12 mouse cellular contexts compared by ENCODE assay signal in genomic region chr3:145986317-145987001, GRCm38 (mm10). TPM values are rescaled to one million over a fixed set of nuclear protein-coding genes. Genes with fewer than 3 reads are reported as not detected.
DNase-seq lines count a peak whose midpoint lies in the region; ATAC-seq lines count a peak whose summit lies in the region.
"Had no signal": no experiment of that assay in that cellular context is flagged by ENCODE, and none has a peak within 500 bp of the region (broad histone marks: within the 10 kb centered on the region; RNA-seq: fewer than 3 reads in every experiment).

No protein-coding gene starts in this region.

- no peak overlapping the region for H3K4me3 ChIP-seq in hindbrain, embryonic 13.5 days
- H3K4me3 ChIP-seq in hindbrain, embryonic 10.5 days: no peak overlapping the region
- H3K4me3 ChIP-seq in midbrain, embryonic 15.5 days: no peak overlapping the region
- H3K4me3 ChIP-seq in midbrain, embryonic 16.5 days (ENCODE audit: low read depth, low read length): no peak overlapping the region
- 0 out of 2 replicates have a peak overlapping the region, but pooled peaks have one; percentile 70 for H3K4me3 ChIP-seq in forebrain, embryonic 15.5 days
- no peak overlapping the region; the same call in 1 of the 2 replicates for H3K4me3 ChIP-seq in stomach, embryonic 15.5 days (replicated peaks)

- H3K27me3 ChIP-seq in hindbrain, embryonic 13.5 days: peaks cover 31% of the 10 kb centered on the region
- peaks cover 42% of the 10 kb centered on the region for H3K27me3 ChIP-seq in hindbrain, embryonic 10.5 days (ENCODE audit: insufficient read depth, poor library complexity, severe bottlenecking)
- H3K27me3 ChIP-seq in midbrain, embryonic 15.5 days (replicated peaks): peaks cover 19% of the 10 kb centered on the region
- H3K27me3 ChIP-seq in midbrain, embryonic 16.5 days (ENCODE audit: control insufficient read depth, insufficient read depth, low read depth, low read length): peaks cover 16% of the 10 kb centered on the region
- 0 out of 2 replicates have a peak, but pooled peaks cover 6% of the 10 kb centered on the region for H3K27me3 ChIP-seq in forebrain, embryonic 15.5 days
- no peaks in the 10 kb centered on the region for H3K27me3 ChIP-seq in stomach, embryonic 15.5 days (replicated peaks)

- no peak overlapping the region for H3K27ac ChIP-seq in hindbrain, embryonic 13.5 days
- H3K27ac ChIP-seq in hindbrain, embryonic 10.5 days: no peak overlapping the region
- no peak overlapping the region for H3K27ac ChIP-seq in midbrain, embryonic 15.5 days
- H3K27ac ChIP-seq in midbrain, embryonic 16.5 days (ENCODE audit: low read length): no peak overlapping the region
- no peak overlapping the region for H3K27ac ChIP-seq in forebrain, embryonic 15.5 days (replicated peaks)
- no peak overlapping the region for H3K27ac ChIP-seq in stomach, embryonic 15.5 days

- H3K4me2 ChIP-seq in hindbrain, embryonic 13.5 days: 0 out of 2 replicates have a peak overlapping the region, but pooled peaks have one; percentile 83
- peak overlapping the region; percentile 84; the same call in 1 of the 2 replicates for H3K4me2 ChIP-seq in midbrain, embryonic 15.5 days
- H3K4me2 ChIP-seq in midbrain, embryonic 16.5 days (ENCODE audit: low read length): no peak overlapping the region
- no peak overlapping the region for H3K4me2 ChIP-seq in forebrain, embryonic 15.5 days (replicated peaks)
- peak overlapping the region; percentile 79; the same call in 1 of the 2 replicates for H3K4me2 ChIP-seq in stomach, embryonic 15.5 days

- no peaks in the 10 kb centered on the region for H3K9me3 ChIP-seq in hindbrain, embryonic 13.5 days
- no peaks in the 10 kb centered on the region for H3K9me3 ChIP-seq in hindbrain, embryonic 10.5 days
- no peaks in the 10 kb centered on the region for H3K9me3 ChIP-seq in midbrain, embryonic 15.5 days
- no peaks in the 10 kb centered on the region for H3K9me3 ChIP-seq in midbrain, embryonic 16.5 days (replicated peaks; ENCODE audit: control insufficient read depth, low read length, poor library complexity, severe bottlenecking)
- H3K9me3 ChIP-seq in forebrain, embryonic 15.5 days: no peaks in the 10 kb centered on the region
- H3K9me3 ChIP-seq in stomach, embryonic 15.5 days: no peaks in the 10 kb centered on the region

- DNase-seq in hindbrain, embryonic 10.5 days (ENCODE audit: low spot score): no peak
- DNase-seq in spleen, postnatal 36 days (ENCODE audit: low spot score in 2 of 2): no peak
- no peak for DNase-seq in ovary, postnatal 36 days (ENCODE audit: low spot score)
- DNase-seq: adrenal gland, postnatal 10 days; cerebellum, adult 2 months; gastrocnemius, postnatal 36 days had no signal

- H3K4me1 ChIP-seq in hindbrain, embryonic 13.5 days (replicated peaks): peaks cover 22% of the 10 kb centered on the region
- peaks cover 31% of the 10 kb centered on the region for H3K4me1 ChIP-seq in hindbrain, embryonic 10.5 days (replicated peaks)
- peaks cover 26% of the 10 kb centered on the region for H3K4me1 ChIP-seq in midbrain, embryonic 15.5 days
- peaks cover 14% of the 10 kb centered on the region for H3K4me1 ChIP-seq in midbrain, embryonic 16.5 days (ENCODE audit: control insufficient read depth, insufficient read depth, low read length)
- peaks cover 19% of the 10 kb centered on the region for H3K4me1 ChIP-seq in forebrain, embryonic 15.5 days
- H3K4me1 ChIP-seq in stomach, embryonic 15.5 days: 0 out of 2 replicates have a peak, but pooled peaks cover 7% of the 10 kb centered on the region

- no peaks in the 10 kb centered on the region for H3K36me3 ChIP-seq in hindbrain, embryonic 13.5 days
- no peaks in the 10 kb centered on the region for H3K36me3 ChIP-seq in hindbrain, embryonic 10.5 days
- H3K36me3 ChIP-seq in midbrain, embryonic 15.5 days (replicated peaks): no peaks in the 10 kb centered on the region
- no peaks in the 10 kb centered on the region for H3K36me3 ChIP-seq in midbrain, embryonic 16.5 days (ENCODE audit: control insufficient read depth, insufficient read depth, low read length)
- H3K36me3 ChIP-seq in forebrain, embryonic 15.5 days: no peaks in the 10 kb centered on the region
- H3K36me3 ChIP-seq in stomach, embryonic 15.5 days: no peaks in the 10 kb centered on the region

- no peak for ATAC-seq in hindbrain, embryonic 13.5 days (ENCODE audit: low FRiP score)
- no peak for ATAC-seq in midbrain, embryonic 15.5 days (replicated peaks)
- ATAC-seq in midbrain, embryonic 16.5 days: no peak
- ATAC-seq in forebrain, embryonic 15.5 days (replicated peaks): no peak
- no peak for ATAC-seq in stomach, embryonic 15.5 days (ENCODE audit: insufficient read depth, low FRiP score, low read depth)

- WGBS in hindbrain, embryonic 13.5 days: 64% methylated on average over 6 of the region's 6 CpGs
- 51% methylated on average over 6 of the region's 6 CpGs for WGBS in hindbrain, embryonic 10.5 days
- 53% methylated on average over 6 of the region's 6 CpGs for WGBS in midbrain, embryonic 15.5 days
- 55% methylated on average over 6 of the region's 6 CpGs for WGBS in midbrain, embryonic 16.5 days
- 51% methylated on average over 6 of the region's 6 CpGs for WGBS in forebrain, embryonic 15.5 days
- 51% methylated on average over 6 of the region's 6 CpGs for WGBS in stomach, embryonic 15.5 days

- no peak overlapping the region for H3K9ac ChIP-seq in hindbrain, embryonic 13.5 days
- H3K9ac ChIP-seq in midbrain, embryonic 15.5 days: no peak overlapping the region
- no peak overlapping the region for H3K9ac ChIP-seq in midbrain, embryonic 16.5 days (ENCODE audit: low read depth, low read length)
- no peak overlapping the region for H3K9ac ChIP-seq in forebrain, embryonic 15.5 days (replicated peaks)
- H3K9ac ChIP-seq in stomach, embryonic 15.5 days: no peak overlapping the region

RNA-seq across cellular contexts. Expression of gene Syde2, which starts 1.2 kb away (rescaled TPM):
- polyA plus RNA-seq in hindbrain, embryonic 13.5 days (2015; fragmentation: Nextera tagmentation; extraction: Ambion mirVana): 0.31 and 0.36 TPM in 2 replicates
- 0.92 and 1.3 TPM in 2 replicates for polyA plus RNA-seq in hindbrain, embryonic 10.5 days (2016; fragmentation: Nextera tagmentation; extraction: Ambion mirVana)
- polyA plus RNA-seq in midbrain, embryonic 15.5 days (2015; fragmentation: Nextera tagmentation; extraction: Ambion mirVana): 0.34 and 0.74 TPM in 2 replicates
- polyA plus RNA-seq in midbrain, embryonic 16.5 days (2015; fragmentation: Nextera tagmentation; extraction: Ambion mirVana): 0.55 and 0.68 TPM in 2 replicates
- polyA plus RNA-seq in forebrain, embryonic 15.5 days (2015; fragmentation: Nextera tagmentation; extraction: Ambion mirVana): 0.50 and 0.65 TPM in 2 replicates
- polyA plus RNA-seq in stomach, embryonic 15.5 days (2015; fragmentation: Nextera tagmentation; extraction: Ambion mirVana): 2.0 and 2.1 TPM in 2 replicates
- polyA plus RNA-seq: erythroblast, embryonic 14.5 days had no signal

RNA-seq across cellular contexts. Expression of gene 2410004B18Rik, which starts 48.6 kb away (rescaled TPM):
- polyA plus RNA-seq in hindbrain, embryonic 13.5 days (2015; fragmentation: Nextera tagmentation; extraction: Ambion mirVana): 73.2 and 74.1 TPM in 2 replicates
- 54.7 and 56.4 TPM in 2 replicates for polyA plus RNA-seq in hindbrain, embryonic 10.5 days (2016; fragmentation: Nextera tagmentation; extraction: Ambion mirVana)
- 78.6 and 85.6 TPM in 2 replicates for polyA plus RNA-seq in midbrain, embryonic 15.5 days (2015; fragmentation: Nextera tagmentation; extraction: Ambion mirVana)
- 88.2 and 96.1 TPM in 2 replicates for polyA plus RNA-seq in midbrain, embryonic 16.5 days (2015; fragmentation: Nextera tagmentation; extraction: Ambion mirVana)
- polyA plus RNA-seq in forebrain, embryonic 15.5 days (2015; fragmentation: Nextera tagmentation; extraction: Ambion mirVana): 71.1 and 80.1 TPM in 2 replicates
- 47.6 and 49.0 TPM in 2 replicates for polyA plus RNA-seq in stomach, embryonic 15.5 days (2015; fragmentation: Nextera tagmentation; extraction: Ambion mirVana)

Comparison
In these comparisons a context has a peak if more than half of its experiments do, and no peak if none do; other contexts are left out.
1. H3K4me2 ChIP-seq: peak in hindbrain, embryonic 13.5 days (single experiment), midbrain, embryonic 15.5 days (single experiment) and stomach, embryonic 15.5 days (single experiment); none in midbrain, embryonic 16.5 days (single experiment) and forebrain, embryonic 15.5 days (single experiment).